Mouse (Mus musculus) myocyte (in vitro differentiated cells): Measurements from ENCODE around the gene Spon1. TPM values are rescaled to one million over a fixed set of nuclear protein-coding genes. Genes with fewer than 3 reads are reported as not detected.

Source experiments
- H3K27me3 ChIP-seq: one replicate; pipeline ENCODE4 v1.6.1; 2011; ENCODE audit not compliant: control insufficient read depth, insufficient read depth, insufficient read length
- H3K36me3 ChIP-seq: one replicate; pipeline ENCODE4 v1.6.1; 2011; ENCODE audit not compliant: control insufficient read depth, insufficient read depth
- H3K4me2 ChIP-seq: one replicate; pipeline ENCODE4 v1.6.1; 2011; ENCODE audit warnings: low read depth, control low read depth
- H3K4me3 ChIP-seq: one replicate; pipeline ENCODE4 v1.5.1; 2011; ENCODE audit warnings: mild to moderate bottlenecking, control low read depth, moderate library complexity
- H3K79me2 ChIP-seq: one replicate; pipeline ENCODE4 v1.6.1; 2011; ENCODE audit not compliant: control insufficient read depth, insufficient read depth
- H3ac ChIP-seq: one replicate; pipeline ENCODE4 v1.6.1; 2011; ENCODE audit not compliant: control insufficient read depth, insufficient read length
- CEBPB ChIP-seq: IDR thresholded peaks from 2 replicates; pipeline ENCODE4 v1.6.1; 2011; ENCODE audit warnings: mild to moderate bottlenecking, moderate library complexity; ENCODE audit not compliant: poor library complexity, insufficient read depth, severe bottlenecking
- E2F4 ChIP-seq: IDR thresholded peaks from one replicate; pipeline ENCODE4 v1.6.1; 2011; ENCODE audit warnings: mild to moderate bottlenecking, control low read depth, moderate library complexity; ENCODE audit not compliant: insufficient read depth
- MAX ChIP-seq: IDR thresholded peaks from one replicate; pipeline ENCODE4 v1.6.1; 2011; ENCODE audit warnings: low read depth, mild to moderate bottlenecking, control low read depth
- MYOD1 ChIP-seq, 3 experiments: IDR thresholded peaks; one replicate each; pipeline ENCODE4 v1.6.1; 2011; ENCODE audit warnings: control low read depth in 2 of 3, low read depth in 2 of 3, mild to moderate bottlenecking in 2 of 3, moderate library complexity in 1 of 3; ENCODE audit not compliant: insufficient read length in 2 of 3, control insufficient read depth in 1 of 3
- MYOG ChIP-seq, 3 experiments: IDR thresholded peaks; one replicate each; pipeline ENCODE4 v1.6.1; 2011; ENCODE audit warnings: control low read depth in 2 of 3, low read depth in 2 of 3, mild to moderate bottlenecking in 2 of 3; ENCODE audit not compliant: insufficient read length in 2 of 3, control insufficient read depth in 1 of 3, insufficient read depth in 1 of 3
- POLR2A ChIP-seq: IDR thresholded peaks from one replicate; pipeline ENCODE4 v1.6.1; 2011; ENCODE audit warnings: low read depth, mild to moderate bottlenecking, control low read depth, moderate library complexity; ENCODE audit not compliant: insufficient read length
- POLR2AphosphoS2 ChIP-seq: IDR thresholded peaks from one replicate; pipeline ENCODE4 v1.6.1; 2011; ENCODE audit warnings: low read depth, control low read depth; ENCODE audit not compliant: insufficient read length
- REST ChIP-seq: IDR thresholded peaks from one replicate; pipeline ENCODE4 v1.6.1; 2011; ENCODE audit warnings: mild to moderate bottlenecking, control low read depth, moderate library complexity; ENCODE audit not compliant: insufficient read depth, insufficient read length
- SRF ChIP-seq: IDR thresholded peaks from one replicate; pipeline ENCODE4 v1.6.1; 2011; ENCODE audit warnings: low read depth; ENCODE audit not compliant: control insufficient read depth, insufficient read length
- TCF12 ChIP-seq: IDR thresholded peaks from one replicate; pipeline ENCODE4 v1.6.1; 2011; ENCODE audit warnings: mild to moderate bottlenecking, control low read depth; ENCODE audit not compliant: poor library complexity, insufficient read depth, severe bottlenecking
- TCF3 ChIP-seq: IDR thresholded peaks from one replicate; pipeline ENCODE4 v1.6.1; 2011; ENCODE audit warnings: low read depth, control low read depth; ENCODE audit not compliant: insufficient read length
- USF1 ChIP-seq: IDR thresholded peaks from one replicate; pipeline ENCODE4 v1.6.1; 2011; ENCODE audit warnings: low read depth, mild to moderate bottlenecking, control low read depth, moderate library complexity
- polyA plus RNA-seq: library from polyadenylated mRNA; unstranded; fragments of >200 nt; fragmentation: generic; extraction: Trizol; gene quantifications from one replicate; pipeline ENCODE4 v1.2.1, GENCODE M21; 2012; ENCODE audit warnings: missing spikeins

The Spon1 gene
- polyA plus RNA-seq, 1 experiment: 0.04 TPM

GRCm38 (mm10) chr7:113828122-113828571, 62.3 kb downstream of the Spon1 start:
- no peak for TF ChIP-seq TCF12
- no peak for TF ChIP-seq TCF3
- TF ChIP-seq POLR2AphosphoS2: no peak
- TF ChIP-seq CEBPB: no peak
- no peak for TF ChIP-seq POLR2A
- no peak for TF ChIP-seq USF1
- TF ChIP-seq MYOG (IDR thresholded peaks at IDR 0.05; ENCODE audit: control insufficient read depth in 1 of 3, insufficient read depth in 1 of 3, insufficient read length in 2 of 3, low read depth in 2 of 3): no peak
- no peak for TF ChIP-seq MYOD1 (IDR thresholded peaks at IDR 0.05; ENCODE audit: control insufficient read depth in 1 of 3, insufficient read length in 2 of 3, low read depth in 2 of 3)
- TF ChIP-seq SRF: no peak
- TF ChIP-seq E2F4: no peak
- TF ChIP-seq REST: no peak
- no peak for TF ChIP-seq MAX
- Histone ChIP-seq H3ac (no peak overlapping the region), H3K4me3 (no peak overlapping the region), H3K4me2 (no peak overlapping the region), H3K79me2 (no peaks in the 10 kb centered on the region), H3K36me3 (no peaks in the 10 kb centered on the region), H3K27me3 (no peaks in the 10 kb centered on the region)

GRCm38 (mm10) chr7:113828576-113828975, 62.8 kb downstream of the Spon1 start:
- Histone ChIP-seq H3K4me3 (no peak overlapping the region), H3K79me2 (no peaks in the 10 kb centered on the region), H3K4me2 (no peak overlapping the region), H3K27me3 (no peaks in the 10 kb centered on the region), H3ac (no peak overlapping the region), H3K36me3 (no peaks in the 10 kb centered on the region)
- TF ChIP-seq E2F4 (no peak), SRF (no peak), MYOD1 (IDR thresholded peaks at IDR 0.05; ENCODE audit: control insufficient read depth in 1 of 3, insufficient read length in 2 of 3, low read depth in 2 of 3) (no peak), POLR2A (no peak), TCF12 (no peak), MAX (no peak)

GRCm38 (mm10) chr7:113837151-113837550, 71.4 kb downstream of the Spon1 start:
- Histone ChIP-seq H3K36me3 (no peaks in the 10 kb centered on the region), H3K4me2 (no peak overlapping the region), H3K27me3 (no peaks in the 10 kb centered on the region), H3K79me2 (no peaks in the 10 kb centered on the region), H3K4me3 (no peak overlapping the region), H3ac (no peak overlapping the region)
- TF ChIP-seq USF1: no peak
- TF ChIP-seq TCF3: no peak
- TF ChIP-seq POLR2A: no peak
- no peak for TF ChIP-seq REST
- no peak for TF ChIP-seq POLR2AphosphoS2
- TF ChIP-seq E2F4: no peak
- no peak for TF ChIP-seq MAX
- TF ChIP-seq MYOD1 (IDR thresholded peaks at IDR 0.05; ENCODE audit: control insufficient read depth in 1 of 3, insufficient read length in 2 of 3, low read depth in 2 of 3): no peak
- TF ChIP-seq SRF: no peak
- no peak for TF ChIP-seq MYOG (IDR thresholded peaks at IDR 0.05; ENCODE audit: control insufficient read depth in 1 of 3, insufficient read depth in 1 of 3, insufficient read length in 2 of 3, low read depth in 2 of 3)
- no peak for TF ChIP-seq CEBPB
- no peak for TF ChIP-seq TCF12

- Histone ChIP-seq H3K36me3 (no peaks in the 10 kb centered on the region), H3K4me3 (no peak overlapping the region), H3ac (no peak overlapping the region), H3K79me2 (no peaks in the 10 kb centered on the region), H3K27me3 (peaks cover 5% of the 10 kb centered on the region), H3K4me2 (no peak overlapping the region)
- TF ChIP-seq USF1: no peak
- no peak for TF ChIP-seq POLR2AphosphoS2
- TF ChIP-seq MYOD1 (IDR thresholded peaks at IDR 0.05; ENCODE audit: control insufficient read depth in 1 of 3, insufficient read length in 2 of 3, low read depth in 2 of 3): no peak
- TF ChIP-seq REST: no peak
- no peak for TF ChIP-seq TCF3
- TF ChIP-seq TCF12: no peak
- no peak for TF ChIP-seq MYOG (IDR thresholded peaks at IDR 0.05; ENCODE audit: control insufficient read depth in 1 of 3, insufficient read depth in 1 of 3, insufficient read length in 2 of 3, low read depth in 2 of 3)
- no peak for TF ChIP-seq SRF
- TF ChIP-seq MAX: no peak
- no peak for TF ChIP-seq CEBPB
- no peak for TF ChIP-seq POLR2A
- TF ChIP-seq E2F4: no peak
Observed at GRCm38 (mm10) chr7:113839431-113839830, 73.6 kb downstream of the Spon1 start.

- Histone ChIP-seq H3K36me3 (no peaks in the 10 kb centered on the region), H3K4me2 (no peak overlapping the region), H3K79me2 (no peaks in the 10 kb centered on the region), H3K4me3 (no peak overlapping the region), H3K27me3 (peaks cover 5% of the 10 kb centered on the region), H3ac (no peak overlapping the region)
- TF ChIP-seq CEBPB (no peak), TCF12 (no peak), MAX (no peak), POLR2A (no peak), E2F4 (no peak), USF1 (no peak), REST (no peak), SRF (no peak), MYOG (IDR thresholded peaks at IDR 0.05; ENCODE audit: control insufficient read depth in 1 of 3, insufficient read depth in 1 of 3, insufficient read length in 2 of 3, low read depth in 2 of 3) (no peak), POLR2AphosphoS2 (no peak)
Observed at GRCm38 (mm10) chr7:113841521-113841920, 75.7 kb downstream of the Spon1 start.
